ENCODE assay signal across 10 mouse cellular contexts in the genomic region with DNA sequence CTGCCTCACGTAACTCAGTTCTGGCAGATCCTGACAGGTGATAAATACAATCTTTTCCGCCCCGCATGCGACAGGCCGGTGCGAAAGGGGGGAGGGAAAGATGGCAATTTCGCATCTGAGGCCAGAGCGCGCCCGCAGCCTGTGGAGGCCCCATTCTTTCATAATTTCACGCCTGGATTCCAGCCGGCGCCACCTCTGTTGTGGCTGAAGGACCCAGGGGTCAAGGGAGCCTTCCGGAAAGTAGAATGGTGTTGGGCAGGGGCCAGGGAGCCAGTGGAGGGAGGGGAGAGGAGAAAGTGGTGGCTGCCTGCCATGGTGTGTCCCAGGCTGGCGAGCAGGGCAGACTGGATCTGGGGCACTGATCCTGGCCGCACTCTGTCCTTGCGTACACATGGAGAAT.
DNase-seq lines count a peak whose midpoint lies in the region; ATAC-seq lines count a peak whose summit lies in the region.
"Had no signal": no experiment of that assay in that cellular context is flagged by ENCODE, and none has a peak within 500 bp of the region (broad histone marks: within the 10 kb centered on the region; RNA-seq: fewer than 3 reads in every experiment).

No protein-coding gene starts in this region.

- peaks cover 7% of the 10 kb centered on the region for H3K4me1 ChIP-seq in forebrain, embryonic 11.5 days (replicated peaks; ENCODE audit: control insufficient read depth, insufficient read depth, low read length)
- peaks cover 11% of the 10 kb centered on the region; the same call in 1 of the 2 replicates for H3K4me1 ChIP-seq in midbrain, embryonic 11.5 days (ENCODE audit: control insufficient read depth, insufficient read depth, low read length)
- no peaks in the 10 kb centered on the region for H3K4me1 ChIP-seq in liver, embryonic 12.5 days

- H3K36me3 ChIP-seq in forebrain, embryonic 11.5 days (ENCODE audit: control insufficient read depth, insufficient read depth, low read length) = no peaks in the 10 kb centered on the region
- no peaks in the 10 kb centered on the region for H3K36me3 ChIP-seq in midbrain, embryonic 11.5 days (ENCODE audit: control insufficient read depth, insufficient read depth, low read length)
- H3K36me3 ChIP-seq in liver, embryonic 12.5 days = no peaks in the 10 kb centered on the region
- H3K36me3 ChIP-seq: limb, embryonic 13.5 days had no signal

- no peak overlapping the region for H3K4me3 ChIP-seq in forebrain, embryonic 11.5 days (ENCODE audit: low read depth, low read length)
- no peak overlapping the region for H3K4me3 ChIP-seq in midbrain, embryonic 11.5 days (ENCODE audit: low read depth, low read length)
- H3K4me3 ChIP-seq in liver, embryonic 12.5 days = no peak overlapping the region
- H3K4me3 ChIP-seq: limb, embryonic 13.5 days had no signal

- no peaks in the 10 kb centered on the region for H3K9me3 ChIP-seq in forebrain, embryonic 11.5 days (ENCODE audit: control insufficient read depth, low read length)
- no peaks in the 10 kb centered on the region for H3K9me3 ChIP-seq in midbrain, embryonic 11.5 days (ENCODE audit: control insufficient read depth, low read length)
- no peaks in the 10 kb centered on the region for H3K9me3 ChIP-seq in liver, embryonic 12.5 days (replicated peaks)
- H3K9me3 ChIP-seq: limb, embryonic 13.5 days had no signal

- WGBS in forebrain, embryonic 11.5 days = 37% methylated on average over 17 of the region's 17 CpGs
- WGBS in midbrain, embryonic 11.5 days = 32% methylated on average over 17 of the region's 17 CpGs
- 63% methylated on average over 17 of the region's 17 CpGs for WGBS in liver, embryonic 12.5 days (ENCODE audit: insufficient replicate concordance)

- peak overlapping the region; percentile 27 for H3K4me2 ChIP-seq in forebrain, embryonic 11.5 days (ENCODE audit: low read depth, low read length, severe bottlenecking)
- H3K4me2 ChIP-seq in midbrain, embryonic 11.5 days = peak overlapping the region; percentile 19; the same call in 1 of the 2 replicates
- H3K4me2 ChIP-seq in liver, embryonic 12.5 days = no peak overlapping the region

- ATAC-seq in forebrain, embryonic 11.5 days (replicated peaks; ENCODE audit: low FRiP score) = no peak
- peak; percentile 77 for ATAC-seq in midbrain, embryonic 11.5 days (ENCODE audit: low FRiP score)
- ATAC-seq in liver, embryonic 12.5 days = no peak
- ATAC-seq: Patski had no signal

- H3K27me3 ChIP-seq in forebrain, embryonic 11.5 days (ENCODE audit: control insufficient read depth, insufficient read depth, low read length) = no peaks in the 10 kb centered on the region
- H3K27me3 ChIP-seq in midbrain, embryonic 11.5 days (ENCODE audit: control insufficient read depth, insufficient read depth, low read length) = no peaks in the 10 kb centered on the region; the same call in 1 of the 2 replicates
- H3K27me3 ChIP-seq in liver, embryonic 12.5 days (replicated peaks) = peaks cover 5% of the 10 kb centered on the region; the same call in 1 of the 2 replicates

- H3K9ac ChIP-seq in forebrain, embryonic 11.5 days (ENCODE audit: low read length) = peak overlapping the region; percentile 32
- no peak overlapping the region; the same call in 1 of the 2 replicates for H3K9ac ChIP-seq in midbrain, embryonic 11.5 days (ENCODE audit: low read length)
- no peak overlapping the region for H3K9ac ChIP-seq in liver, embryonic 12.5 days
- H3K9ac ChIP-seq: limb, embryonic 13.5 days had no signal

- 0 out of 2 replicates have a peak overlapping the region, but pooled peaks have one; percentile 3 for H3K27ac ChIP-seq in forebrain, embryonic 11.5 days (ENCODE audit: low read depth, low read length)
- no peak overlapping the region for H3K27ac ChIP-seq in midbrain, embryonic 11.5 days (ENCODE audit: low read depth, low read length)
- H3K27ac ChIP-seq in liver, embryonic 12.5 days = no peak overlapping the region
- H3K27ac ChIP-seq: limb, embryonic 13.5 days had no signal

- peak; percentile 56 for DNase-seq in testis, postnatal 10 days (ENCODE audit: low spot score)
- no peak for DNase-seq in testis, postnatal 14 days (ENCODE audit: low spot score)
- DNase-seq in forebrain, embryonic 11.5 days (ENCODE audit: low spot score) = peak; percentile 61
- peak; percentile 70 for DNase-seq in kidney, adult 9 months
- peak; percentile 91 for DNase-seq in midbrain, embryonic 11.5 days (ENCODE audit: low spot score, missing footprints)
- no peak for DNase-seq in layer of hippocampus, adult 9-10 months (ENCODE audit: low spot score)
- DNase-seq in spleen, postnatal 14 days (ENCODE audit: low spot score in 2 of 2) = no peak

Comparison
In these comparisons a context has a peak if more than half of its experiments do, and no peak if none do; other contexts are left out.
1. DNase-seq: peak in testis, postnatal 10 days (single experiment), forebrain, embryonic 11.5 days (single experiment), kidney, adult 9 months (single experiment) and midbrain, embryonic 11.5 days (single experiment); none in testis, postnatal 14 days (single experiment), layer of hippocampus, adult 9-10 months (single experiment) and spleen, postnatal 14 days (0 of 2).